Mouse (Mus musculus) lung, embryonic 16.5 days (tissue): ENCODE results near the gene Plekhb1. TPM values are rescaled to one million over a fixed set of nuclear protein-coding genes. Genes with fewer than 3 reads are reported as not detected.

Experiments
- ATAC-seq: fragments of 200-750 bp; cut with Nextera tagmentation; 2 replicates; pipeline ENCODE4 v1.8.0; 2017; ENCODE audit warnings: low read depth, mild to moderate bottlenecking, moderate library complexity
- H3K27ac ChIP-seq: fragments of 300-500 bp; sonication (generic); 2 replicates; pipeline ENCODE4 v1.5.1; 2014; ENCODE audit warnings: mild to moderate bottlenecking, control low read depth, low read length
- H3K27me3 ChIP-seq: fragments of 300-500 bp; sonication (generic); 2 replicates; pipeline ENCODE4 v1.6.1; 2014; ENCODE audit warnings: low read depth, low read length, mixed read lengths; ENCODE audit not compliant: control insufficient read depth, insufficient read depth
- H3K36me3 ChIP-seq: fragments of 300-500 bp; sonication (generic); 2 replicates; pipeline ENCODE4 v1.6.1; 2014; ENCODE audit warnings: low read length; ENCODE audit not compliant: control insufficient read depth, insufficient read depth
- H3K4me1 ChIP-seq: fragments of 300-500 bp; sonication (generic); replicated peaks from 2 replicates; pipeline ENCODE4 v1.6.1; 2014; ENCODE audit warnings: low read length, mixed read lengths; ENCODE audit not compliant: control insufficient read depth, insufficient read depth
- H3K4me2 ChIP-seq: fragments of 300-500 bp; sonication (generic); 2 replicates; pipeline ENCODE4 v1.6.1; 2014; ENCODE audit warnings: low read depth, low read length, control low read depth
- H3K4me3 ChIP-seq: fragments of 300-500 bp; sonication (generic); 2 replicates; pipeline ENCODE4 v1.5.1; 2014; ENCODE audit warnings: mild to moderate bottlenecking, low read length, control low read depth
- H3K9ac ChIP-seq: fragments of 300-500 bp; sonication (generic); 2 replicates; pipeline ENCODE4 v1.6.1; 2014; ENCODE audit warnings: low read length, control low read depth
- H3K9me3 ChIP-seq: fragments of 300-500 bp; sonication (generic); 2 replicates; pipeline ENCODE4 v1.6.1; 2016; ENCODE audit warnings: low read length; ENCODE audit not compliant: control insufficient read depth
- WGBS: fragments of 180-500 bp; shearing (Covaris S2); extraction: QIAGEN DNeasy Blood & Tissue Kit; methylation state at CpG from one replicate; pipeline ENCODE4 v1.1.7; 2014; 5-methylcytosine and 5-hydroxymethylcytosine counted together
- polyA plus RNA-seq: library from polyadenylated mRNA; unstranded; fragments of >200 nt; fragmentation: Nextera tagmentation; extraction: Ambion mirVana; gene quantifications from 2 replicates; pipeline ENCODE4 v1.2.1, GENCODE M21; 2015

The Plekhb1 gene
- 24.0 and 26.6 TPM in 2 replicates for polyA plus RNA-seq

- Histone ChIP-seq H3K4me2 (peak within 1 kb of the TSS; percentile 31), H3K9ac (no peak within 1 kb of the TSS), H3K27ac (no peak within 1 kb of the TSS), H3K9me3 (no peaks in the 10 kb centered on the region), H3K4me1 (peaks cover 4% of the 10 kb centered on the region; the same call in 1 of the 2 replicates), H3K27me3 (no peaks in the 10 kb centered on the region), H3K36me3 (no peaks in the 10 kb centered on the region), H3K4me3 (no peak within 1 kb of the TSS)
- WGBS = 75% methylated on average over 8 of the region's 8 CpGs
- ATAC-seq = no peak
These were observed at the start of gene Plekhb1 for GRCm38 (mm10) chr7:100662231-100662630. TSS of gene Plekhb1 (minus strand) at chr7:100662414.

GRCm38 (mm10) chr7:100706883-100707480, 44.8 kb upstream of the Plekhb1 start:
- ATAC-seq = peak; percentile 27
- Histone ChIP-seq H3K9me3 (no peaks in the 10 kb centered on the region), H3K9ac (peak overlapping the region; percentile 99), H3K4me1 (peaks cover 17% of the 10 kb centered on the region), H3K4me2 (peak overlapping the region; percentile 76), H3K27me3 (no peaks in the 10 kb centered on the region), H3K4me3 (peak overlapping the region; percentile 98), H3K36me3 (no peaks in the 10 kb centered on the region), H3K27ac (peak overlapping the region; percentile 98)
- under 1% methylated on average over 22 of the region's 23 CpGs for WGBS

- peak within 1 kb of the TSS; percentile 99 for H3K9ac ChIP-seq
- no peaks in the 10 kb centered on the region for H3K27me3 ChIP-seq
- H3K4me1 ChIP-seq = peaks cover 17% of the 10 kb centered on the region
- no peaks in the 10 kb centered on the region for H3K9me3 ChIP-seq
- H3K27ac ChIP-seq = peak within 1 kb of the TSS; percentile 98
- H3K4me3 ChIP-seq = peak within 1 kb of the TSS; percentile 98
- H3K36me3 ChIP-seq = no peaks in the 10 kb centered on the region
- WGBS = 0% methylated on average over 30 of the region's 37 CpGs
- H3K4me2 ChIP-seq = peak within 1 kb of the TSS; percentile 76
- peak; percentile 99 for ATAC-seq
These were observed 44.1 kb upstream of the Plekhb1 start, which contains the start of gene Fam168a for GRCm38 (mm10) chr7:100706143-100706841. TSS of gene Fam168a (plus strand) at chr7:100706635.

- H3K9ac ChIP-seq = no peak overlapping the region
- no peaks in the 10 kb centered on the region for H3K27me3 ChIP-seq
- H3K4me2 ChIP-seq = no peak overlapping the region
- no peak for ATAC-seq
- H3K4me3 ChIP-seq = no peak overlapping the region
- H3K9me3 ChIP-seq = no peaks in the 10 kb centered on the region
- H3K27ac ChIP-seq = no peak overlapping the region
- H3K4me1 ChIP-seq = no peaks in the 10 kb centered on the region; the same call in 1 of the 2 replicates
- no peaks in the 10 kb centered on the region for H3K36me3 ChIP-seq
- WGBS = 48% methylated on average over 8 of the region's 8 CpGs
These were observed 37.9 kb upstream of the Plekhb1 start for GRCm38 (mm10) chr7:100699771-100700770.

DNA sequence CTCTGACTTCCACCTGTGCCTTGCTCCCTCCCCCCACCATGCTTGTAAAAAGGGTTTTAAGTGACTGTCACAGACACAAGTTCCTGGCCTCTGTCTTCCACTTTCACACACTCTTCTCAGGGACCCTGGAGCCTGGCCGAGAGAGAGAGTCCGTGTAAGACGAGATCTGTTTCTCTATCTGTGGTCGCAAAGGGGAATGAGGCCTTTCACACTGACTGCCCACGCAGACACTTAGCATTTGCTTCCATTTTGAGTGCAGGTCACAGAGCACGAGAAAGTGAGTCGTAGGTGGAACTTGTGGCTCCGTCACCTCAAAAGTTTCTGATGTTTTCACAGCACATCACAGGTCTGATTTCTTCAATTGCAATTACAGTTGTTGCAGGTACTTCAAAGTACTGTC, 31.0 kb upstream of the Plekhb1 start:
- no peaks in the 10 kb centered on the region for H3K27me3 ChIP-seq
- no peak overlapping the region for H3K27ac ChIP-seq
- H3K4me1 ChIP-seq = no peaks in the 10 kb centered on the region
- H3K4me3 ChIP-seq = no peak overlapping the region
- no peak for ATAC-seq
- H3K9me3 ChIP-seq = no peaks in the 10 kb centered on the region
- H3K4me2 ChIP-seq = no peak overlapping the region
- 67% methylated on average over 8 of the region's 8 CpGs for WGBS
- no peak overlapping the region for H3K9ac ChIP-seq
- no peaks in the 10 kb centered on the region for H3K36me3 ChIP-seq

GRCm38 (mm10) chr7:100688471-100688870, 26.3 kb upstream of the Plekhb1 start:
- ATAC-seq = no peak
- H3K9ac ChIP-seq = no peak overlapping the region
- WGBS = 74% methylated on average over 7 of the region's 7 CpGs

GRCm38 (mm10) chr7:100685061-100686030, 23.1 kb upstream of the Plekhb1 start:
- no peaks in the 10 kb centered on the region for H3K36me3 ChIP-seq
- no peak overlapping the region for H3K9ac ChIP-seq
- no peak overlapping the region for H3K27ac ChIP-seq
- peak; percentile 87; the same call in 1 of the 2 replicates for ATAC-seq
- no peaks in the 10 kb centered on the region for H3K4me1 ChIP-seq
- H3K4me2 ChIP-seq = no peak overlapping the region
- no peak overlapping the region for H3K4me3 ChIP-seq
- H3K9me3 ChIP-seq = no peaks in the 10 kb centered on the region
- H3K27me3 ChIP-seq = no peaks in the 10 kb centered on the region
- 44% methylated on average over 13 of the region's 13 CpGs for WGBS

More at GRCm38 (mm10) chr7:100688471-100688870, 26.3 kb upstream of the Plekhb1 start:
- Histone ChIP-seq H3K27me3 (no peaks in the 10 kb centered on the region), H3K4me3 (no peak overlapping the region), H3K36me3 (no peaks in the 10 kb centered on the region), H3K27ac (no peak overlapping the region), H3K4me1 (no peaks in the 10 kb centered on the region), H3K4me2 (no peak overlapping the region), H3K9me3 (no peaks in the 10 kb centered on the region)

DNA sequence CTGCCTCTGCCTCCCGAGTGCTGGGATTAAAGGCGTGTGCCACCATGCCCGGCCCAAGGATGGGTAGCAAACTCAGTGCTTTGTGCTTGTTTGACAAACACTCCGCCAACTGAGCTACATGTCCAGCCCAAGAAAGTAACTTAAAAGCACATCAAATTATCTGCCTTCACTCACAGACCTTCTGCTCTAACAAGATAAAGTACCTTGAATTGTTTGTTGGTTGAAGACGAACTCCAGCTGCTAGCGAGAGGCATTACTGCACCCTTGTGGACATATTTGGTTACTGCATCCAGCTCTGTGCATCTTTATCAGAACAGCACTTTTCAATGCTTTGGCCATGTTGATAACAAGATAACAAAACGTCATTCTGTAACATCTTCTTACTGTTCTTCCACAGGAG, 22.3 kb upstream of the Plekhb1 start:
- ATAC-seq = no peak
- Histone ChIP-seq H3K36me3 (no peaks in the 10 kb centered on the region), H3K9me3 (no peaks in the 10 kb centered on the region), H3K4me2 (no peak overlapping the region), H3K4me3 (no peak overlapping the region), H3K4me1 (no peaks in the 10 kb centered on the region), H3K9ac (no peak overlapping the region), H3K27me3 (no peaks in the 10 kb centered on the region), H3K27ac (no peak overlapping the region)
- 46% methylated on average over 7 of the region's 7 CpGs for WGBS
